Mouse (Mus musculus) lung, embryonic 16.5 days (tissue): ENCODE measurements around the gene Lamb1. TPM values are rescaled to one million over a fixed set of nuclear protein-coding genes. Genes with fewer than 3 reads are reported as not detected.
A peak's percentile ranks its signal among the peaks of the same experiment; 100 is the strongest.

Experiments
- ATAC-seq: fragments of 200-750 bp; cut with Nextera tagmentation; 2 replicates; pipeline ENCODE4 v1.8.0; 2017; ENCODE audit warnings: low read depth, mild to moderate bottlenecking, moderate library complexity
- H3K27ac ChIP-seq: fragments of 300-500 bp; sonication (generic); 2 replicates; pipeline ENCODE4 v1.5.1; 2014; ENCODE audit warnings: mild to moderate bottlenecking, control low read depth, low read length
- H3K27me3 ChIP-seq: fragments of 300-500 bp; sonication (generic); 2 replicates; pipeline ENCODE4 v1.6.1; 2014; ENCODE audit warnings: low read depth, low read length, mixed read lengths; ENCODE audit not compliant: control insufficient read depth, insufficient read depth
- H3K36me3 ChIP-seq: fragments of 300-500 bp; sonication (generic); 2 replicates; pipeline ENCODE4 v1.6.1; 2014; ENCODE audit warnings: low read length; ENCODE audit not compliant: control insufficient read depth, insufficient read depth
- H3K4me1 ChIP-seq: fragments of 300-500 bp; sonication (generic); replicated peaks from 2 replicates; pipeline ENCODE4 v1.6.1; 2014; ENCODE audit warnings: low read length, mixed read lengths; ENCODE audit not compliant: control insufficient read depth, insufficient read depth
- H3K4me2 ChIP-seq: fragments of 300-500 bp; sonication (generic); 2 replicates; pipeline ENCODE4 v1.6.1; 2014; ENCODE audit warnings: low read depth, low read length, control low read depth
- H3K4me3 ChIP-seq: fragments of 300-500 bp; sonication (generic); 2 replicates; pipeline ENCODE4 v1.5.1; 2014; ENCODE audit warnings: mild to moderate bottlenecking, low read length, control low read depth
- H3K9ac ChIP-seq: fragments of 300-500 bp; sonication (generic); 2 replicates; pipeline ENCODE4 v1.6.1; 2014; ENCODE audit warnings: low read length, control low read depth
- H3K9me3 ChIP-seq: fragments of 300-500 bp; sonication (generic); 2 replicates; pipeline ENCODE4 v1.6.1; 2016; ENCODE audit warnings: low read length; ENCODE audit not compliant: control insufficient read depth
- WGBS: fragments of 180-500 bp; shearing (Covaris S2); extraction: QIAGEN DNeasy Blood & Tissue Kit; methylation state at CpG from one replicate; pipeline ENCODE4 v1.1.7; 2014; 5-methylcytosine and 5-hydroxymethylcytosine counted together
- polyA plus RNA-seq: library from polyadenylated mRNA; unstranded; fragments of >200 nt; fragmentation: Nextera tagmentation; extraction: Ambion mirVana; gene quantifications from 2 replicates; pipeline ENCODE4 v1.2.1, GENCODE M21; 2015

The Lamb1 gene
- polyA plus RNA-seq, 1 experiment from 2014 or later: 131 TPM

DNA sequence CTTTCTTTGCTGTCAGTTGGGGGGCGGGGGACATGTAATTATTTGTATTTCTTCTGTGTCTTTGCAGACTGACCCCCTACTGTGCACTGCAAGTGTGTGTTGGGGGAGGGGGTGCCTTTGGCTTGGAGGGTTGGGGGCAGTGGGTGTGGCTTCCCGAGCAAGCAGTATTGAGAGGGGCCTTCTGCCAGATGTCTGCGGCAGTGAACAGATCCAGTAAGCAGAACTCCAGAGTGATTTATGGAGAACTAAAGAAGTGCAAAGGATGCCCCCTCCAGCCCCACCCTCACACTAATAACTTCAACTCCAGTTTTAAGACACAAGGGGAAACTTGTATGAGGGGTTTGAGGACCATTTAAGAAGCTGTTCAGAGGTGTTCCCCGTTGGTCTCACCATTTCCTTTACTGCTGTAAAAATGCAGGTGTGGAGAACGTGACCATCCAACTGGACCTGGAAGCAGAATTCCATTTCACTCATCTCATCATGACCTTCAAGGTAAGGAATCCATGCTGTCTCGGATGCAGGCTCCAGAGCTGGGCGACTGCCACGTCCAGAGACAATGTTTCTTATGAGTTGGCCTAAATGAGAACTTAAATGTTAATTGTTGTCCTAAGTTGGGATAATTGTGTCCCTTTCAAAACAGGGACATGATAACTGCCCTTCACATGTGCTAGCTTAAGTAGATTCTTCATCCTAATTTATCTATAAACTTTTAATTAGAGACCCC is 7.1 kb downstream of the Lamb1 start:
- H3K9me3 ChIP-seq: no peaks in the 10 kb centered on the region
- peak overlapping the region; percentile 94 for H3K27ac ChIP-seq
- peaks cover 51% of the 10 kb centered on the region for H3K4me1 ChIP-seq
- no peaks in the 10 kb centered on the region for H3K27me3 ChIP-seq
- H3K4me3 ChIP-seq: 0 out of 2 replicates have a peak overlapping the region, but pooled peaks have one; percentile 17
- peak overlapping the region; percentile 45 for H3K4me2 ChIP-seq
- H3K9ac ChIP-seq: peak overlapping the region; percentile 37; the same call in 1 of the 2 replicates
- ATAC-seq: peak; percentile 30
- H3K36me3 ChIP-seq: peaks cover 36% of the 10 kb centered on the region
- 29% methylated on average over 8 of the region's 8 CpGs for WGBS

DNA sequence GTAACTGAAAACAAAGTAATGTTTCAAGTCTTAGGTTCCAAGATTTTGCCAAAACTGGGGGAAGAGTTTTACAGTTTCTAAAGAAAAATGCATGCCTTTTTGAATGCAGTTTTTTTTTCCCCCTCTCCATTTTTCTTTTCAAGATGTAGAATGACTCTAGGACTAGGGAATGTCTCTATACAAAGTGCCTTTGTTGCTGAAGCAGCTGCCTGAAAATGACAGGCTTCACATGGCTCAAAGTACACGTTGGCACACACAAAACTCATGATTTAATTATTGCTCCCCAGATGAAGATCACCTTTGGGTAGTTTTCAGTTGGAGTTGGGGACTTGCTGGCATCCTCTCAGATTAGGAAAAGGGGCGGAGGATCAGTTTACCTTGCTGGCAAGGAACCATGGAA is 7.8 kb downstream of the Lamb1 start:
- H3K9me3 ChIP-seq: no peaks in the 10 kb centered on the region
- no peak for ATAC-seq
- H3K36me3 ChIP-seq: peaks cover 38% of the 10 kb centered on the region
- H3K27ac ChIP-seq: no peak overlapping the region
- peaks cover 45% of the 10 kb centered on the region for H3K4me1 ChIP-seq
- no peak overlapping the region for H3K4me2 ChIP-seq
- no peaks in the 10 kb centered on the region for H3K27me3 ChIP-seq
- no peak overlapping the region for H3K4me3 ChIP-seq
- 70% methylated on average over 2 of the region's 2 CpGs for WGBS
- H3K9ac ChIP-seq: no peak overlapping the region

GRCm38 (mm10) chr12:31273646-31274045 is 8.6 kb downstream of the Lamb1 start:
- peaks cover 39% of the 10 kb centered on the region for H3K4me1 ChIP-seq
- WGBS: 92% methylated on average over 7 of the region's 7 CpGs
- H3K4me3 ChIP-seq: no peak overlapping the region
- no peak overlapping the region for H3K4me2 ChIP-seq
- peaks cover 44% of the 10 kb centered on the region for H3K36me3 ChIP-seq
- no peaks in the 10 kb centered on the region for H3K9me3 ChIP-seq
- H3K27me3 ChIP-seq: no peaks in the 10 kb centered on the region
- no peak overlapping the region for H3K27ac ChIP-seq
- ATAC-seq: no peak
- H3K9ac ChIP-seq: no peak overlapping the region

- Histone ChIP-seq H3K4me1 (peaks cover 34% of the 10 kb centered on the region), H3K27ac (peak overlapping the region; percentile 50; the same call in 1 of the 2 replicates), H3K9me3 (no peaks in the 10 kb centered on the region), H3K27me3 (no peaks in the 10 kb centered on the region), H3K4me2 (no peak overlapping the region), H3K4me3 (no peak overlapping the region), H3K9ac (no peak overlapping the region), H3K36me3 (peaks cover 56% of the 10 kb centered on the region)
- 61% methylated on average over 10 of the region's 10 CpGs for WGBS
- ATAC-seq: no peak
Observed at GRCm38 (mm10) chr12:31275411-31275810, 10.4 kb downstream of the Lamb1 start.

DNA sequence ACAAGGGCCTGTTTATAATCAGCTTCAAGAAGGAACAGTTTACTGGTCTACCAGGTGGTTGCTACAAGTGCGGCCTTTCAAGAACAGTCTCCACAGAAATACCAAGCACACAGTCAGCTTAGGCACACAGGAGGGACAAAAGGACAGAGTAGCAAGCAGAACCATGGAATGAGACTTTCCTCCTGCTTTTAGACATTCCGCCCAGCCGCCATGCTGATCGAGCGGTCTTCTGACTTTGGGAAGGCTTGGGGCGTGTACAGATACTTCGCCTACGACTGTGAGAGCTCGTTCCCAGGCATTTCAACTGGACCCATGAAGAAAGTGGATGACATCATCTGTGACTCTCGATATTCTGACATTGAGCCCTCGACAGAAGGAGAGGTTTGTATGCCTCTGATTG is 13.2 kb downstream of the Lamb1 start:
- peaks cover 55% of the 10 kb centered on the region for H3K36me3 ChIP-seq

DNA sequence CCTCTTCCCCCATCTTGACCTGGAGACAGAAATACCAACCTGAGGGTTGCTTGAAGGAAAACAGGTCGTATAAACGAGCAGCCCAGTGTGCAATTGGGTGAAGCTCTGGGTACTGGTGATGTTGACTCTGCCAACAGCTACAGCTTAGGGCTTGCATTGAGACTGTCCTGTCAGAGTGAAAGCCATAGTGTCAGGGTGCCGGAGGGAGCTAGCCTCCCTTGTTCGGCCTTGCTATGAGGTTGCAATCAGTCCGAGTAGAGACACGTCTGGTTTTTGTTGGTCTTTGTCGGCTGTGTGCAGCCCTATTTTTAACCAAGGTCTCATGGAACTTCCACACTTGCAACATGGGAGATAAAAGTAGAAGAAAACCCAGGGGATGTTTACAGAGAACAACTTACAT is 15.3 kb downstream of the Lamb1 start:
- H3K9me3 ChIP-seq: no peaks in the 10 kb centered on the region
- 64% methylated on average over 7 of the region's 7 CpGs for WGBS
- no peak overlapping the region for H3K4me3 ChIP-seq
- H3K27me3 ChIP-seq: no peaks in the 10 kb centered on the region
- H3K4me2 ChIP-seq: no peak overlapping the region
- H3K27ac ChIP-seq: no peak overlapping the region
- ATAC-seq: no peak
- peaks cover 46% of the 10 kb centered on the region for H3K36me3 ChIP-seq
- H3K4me1 ChIP-seq: peaks cover 24% of the 10 kb centered on the region
- H3K9ac ChIP-seq: no peak overlapping the region

More for the DNA sequence above, 13.2 kb downstream of the Lamb1 start:
- Histone ChIP-seq H3K27ac (no peak overlapping the region), H3K9me3 (no peaks in the 10 kb centered on the region), H3K4me3 (no peak overlapping the region), H3K9ac (no peak overlapping the region), H3K4me1 (peaks cover 18% of the 10 kb centered on the region), H3K4me2 (no peak overlapping the region), H3K27me3 (no peaks in the 10 kb centered on the region)
- 82% methylated on average over 11 of the region's 11 CpGs for WGBS
- no peak for ATAC-seq

DNA sequence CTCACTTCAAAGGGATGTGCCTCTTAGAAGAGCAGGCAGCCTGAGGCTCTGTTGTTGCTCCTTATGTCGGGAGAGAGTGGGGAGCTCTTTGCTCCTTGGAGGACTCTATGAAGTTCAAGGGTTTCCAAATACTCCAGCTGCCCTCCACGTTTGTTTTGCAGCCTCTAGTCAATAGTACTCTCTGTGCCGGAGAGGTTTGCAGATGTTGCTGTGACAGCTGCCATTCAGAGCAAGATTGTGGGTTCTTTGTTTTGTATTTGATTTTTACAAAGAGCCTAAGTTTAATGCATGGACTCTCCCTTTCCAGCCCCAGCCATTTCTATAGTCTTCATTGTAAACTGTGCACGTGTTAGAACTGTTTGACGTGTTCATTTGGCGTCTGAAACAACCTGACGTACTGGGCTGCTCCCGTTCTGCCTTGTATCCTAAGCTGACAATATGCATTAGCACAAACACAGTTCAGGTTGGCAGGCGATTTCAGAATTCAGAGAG is 16.1 kb downstream of the Lamb1 start:
- no peaks in the 10 kb centered on the region for H3K9me3 ChIP-seq
- ATAC-seq: peak; percentile 47; the same call in 1 of the 2 replicates
- H3K9ac ChIP-seq: no peak overlapping the region
- H3K27me3 ChIP-seq: no peaks in the 10 kb centered on the region
- H3K4me2 ChIP-seq: no peak overlapping the region
- no peak overlapping the region for H3K27ac ChIP-seq
- H3K4me3 ChIP-seq: no peak overlapping the region
- WGBS: 52% methylated on average over 9 of the region's 9 CpGs
- peaks cover 48% of the 10 kb centered on the region for H3K36me3 ChIP-seq
- peaks cover 23% of the 10 kb centered on the region for H3K4me1 ChIP-seq

DNA sequence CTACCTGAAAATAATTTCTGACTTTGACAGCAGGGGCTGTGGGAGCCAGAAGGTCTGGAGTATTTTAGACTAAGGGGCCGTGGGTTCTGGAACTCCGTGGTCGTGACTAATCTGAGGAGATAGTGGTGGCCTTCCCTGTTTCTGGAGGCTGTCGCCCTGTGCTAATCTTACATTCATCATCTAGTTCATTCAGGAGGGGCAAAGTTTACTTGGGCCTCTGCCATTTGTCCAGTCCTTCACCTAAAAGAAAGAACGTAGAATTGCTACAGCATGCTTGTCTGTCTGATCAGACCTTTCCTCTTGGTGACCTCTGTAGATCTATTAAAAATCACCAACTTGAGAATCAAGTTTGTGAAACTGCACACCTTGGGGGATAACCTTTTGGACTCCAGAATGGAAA is 17.2 kb downstream of the Lamb1 start:
- H3K4me1 ChIP-seq: peaks cover 23% of the 10 kb centered on the region
- H3K36me3 ChIP-seq: peaks cover 54% of the 10 kb centered on the region
- no peak overlapping the region for H3K27ac ChIP-seq
- H3K27me3 ChIP-seq: no peaks in the 10 kb centered on the region
- H3K9me3 ChIP-seq: no peaks in the 10 kb centered on the region
- ATAC-seq: no peak
- H3K4me3 ChIP-seq: no peak overlapping the region
- 73% methylated on average over 5 of the region's 5 CpGs for WGBS
- H3K4me2 ChIP-seq: no peak overlapping the region
- no peak overlapping the region for H3K9ac ChIP-seq

DNA sequence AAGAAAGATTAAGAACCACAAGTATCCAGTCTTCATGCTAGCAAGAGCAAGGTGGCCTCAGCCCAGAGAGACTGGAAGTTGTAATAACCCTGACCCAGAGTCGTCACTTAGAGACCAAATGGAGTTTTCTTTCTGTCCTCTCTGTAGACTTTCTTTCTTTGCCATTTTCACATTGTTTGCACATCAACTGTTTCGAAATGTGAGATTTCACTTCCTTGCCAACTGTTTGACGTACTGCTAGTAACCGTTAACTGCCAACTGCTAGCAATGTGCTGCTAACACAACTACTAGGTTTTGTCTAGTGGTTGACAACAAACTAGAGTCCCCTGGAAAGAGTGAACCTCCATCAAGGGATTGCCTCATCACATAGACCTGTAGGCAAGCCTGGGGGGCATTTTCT is 18.1 kb downstream of the Lamb1 start:
- Histone ChIP-seq H3K4me3 (no peak overlapping the region), H3K9me3 (no peaks in the 10 kb centered on the region), H3K36me3 (peaks cover 59% of the 10 kb centered on the region), H3K4me2 (no peak overlapping the region), H3K9ac (no peak overlapping the region), H3K4me1 (peaks cover 23% of the 10 kb centered on the region), H3K27me3 (no peaks in the 10 kb centered on the region), H3K27ac (peak overlapping the region; percentile 20; the same call in 1 of the 2 replicates)
- 41% methylated on average over 4 of the region's 4 CpGs for WGBS
- no peak for ATAC-seq
